Mouse (Mus musculus): ENCODE measurements around the gene Pax7.

DNA sequence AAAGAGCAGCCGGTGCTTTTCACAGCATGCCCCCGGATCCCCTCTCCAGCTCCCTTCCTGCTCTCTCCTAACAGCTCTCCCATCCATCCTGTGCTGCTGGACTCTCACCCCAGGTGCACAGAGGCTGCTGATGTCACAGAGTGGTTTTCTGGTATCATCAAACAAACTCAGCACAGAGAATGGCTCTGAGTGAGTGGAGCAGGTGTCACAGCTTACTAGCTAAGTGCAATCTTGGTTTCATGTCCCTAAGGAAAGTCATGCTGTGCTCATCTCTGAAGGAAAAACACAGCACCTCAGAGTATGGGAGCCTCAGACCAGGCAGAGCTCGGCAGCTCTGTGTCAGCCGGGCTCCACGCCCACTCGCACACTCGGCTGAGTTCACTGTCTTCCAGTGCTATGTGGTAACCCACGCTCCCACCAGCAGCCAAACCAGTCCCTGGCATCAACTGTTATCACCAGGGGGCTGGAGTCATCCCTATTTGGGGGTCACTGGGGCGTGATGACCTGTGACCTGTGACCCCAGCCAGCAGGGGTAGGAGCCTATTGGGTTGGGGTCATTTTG, 7.7 kb upstream of the Pax7 start:
- TF ChIP-seq POLR2A (IDR thresholded peaks at IDR 0.05; ENCODE audit: borderline replicate concordance, control insufficient read depth, low read depth, low read length) = no peak
- no peak for TF ChIP-seq CTCF (IDR thresholded peaks at IDR 0.05; ENCODE audit: control insufficient read depth, insufficient read depth, low read length)

All from bone marrow, adult 2 months (tissue).